In the genomic region with DNA sequence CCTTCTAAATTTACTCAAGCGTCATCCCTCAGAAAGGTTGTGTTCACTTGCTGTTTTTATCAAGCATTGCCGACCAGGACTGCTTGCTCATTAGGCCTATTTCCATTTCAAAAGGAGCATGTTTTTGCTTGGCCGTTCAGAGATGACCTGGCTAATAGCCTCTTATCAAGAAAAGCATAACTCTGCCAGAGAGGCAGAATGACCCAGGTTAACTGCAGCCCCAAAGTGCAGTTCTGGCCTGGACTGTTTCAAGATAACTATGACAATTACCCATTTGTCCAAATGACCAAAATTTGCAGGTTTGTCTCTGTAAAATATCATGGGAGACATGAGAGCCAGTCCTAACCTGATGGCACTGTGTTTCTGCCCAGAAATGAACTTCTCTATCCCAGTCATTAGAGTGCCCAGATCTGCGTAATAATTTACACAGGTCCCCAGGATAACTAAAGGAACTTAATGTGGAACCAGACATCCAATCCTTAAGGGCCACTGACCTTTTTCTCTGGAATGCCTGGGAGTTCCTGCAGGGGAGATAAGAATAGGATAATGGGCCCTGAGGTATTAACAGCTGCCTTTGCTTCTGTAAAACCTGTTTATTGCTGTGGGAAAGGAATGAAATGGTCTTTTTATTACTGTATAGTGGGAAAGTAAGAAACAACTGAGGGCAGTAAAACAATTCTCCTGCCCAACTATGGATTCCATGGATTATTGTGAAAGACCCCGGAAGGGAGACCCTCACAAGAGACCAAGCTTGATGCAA, we compare ENCODE assay signal across 16 mouse cellular contexts. TPM values are rescaled to one million over a fixed set of nuclear protein-coding genes. Genes with fewer than 3 reads are reported as not detected.
A peak's percentile ranks its signal among the peaks of the same experiment; 100 is the strongest.
DNase-seq lines count a peak whose midpoint lies in the region; ATAC-seq and TF ChIP-seq lines count a peak whose summit lies in the region.
"Had no signal": no experiment of that assay in that cellular context is flagged by ENCODE, and none has a peak within 500 bp of the region (broad histone marks: within the 10 kb centered on the region; RNA-seq: fewer than 3 reads in every experiment).

No protein-coding gene starts in this region.

- no peak overlapping the region for H3K4me2 ChIP-seq in heart, embryonic 11.5 days
- H3K4me2 ChIP-seq in intestine, postnatal 0 days (replicated peaks; ENCODE audit: low read depth): no peak overlapping the region
- no peak overlapping the region for H3K4me2 ChIP-seq in hindbrain, embryonic 16.5 days (ENCODE audit: low read length)

- ATAC-seq in heart, embryonic 11.5 days (replicated peaks; ENCODE audit: insufficient number of reproducible peaks, low FRiP score, low TSS enrichment): peak; percentile 48; the same call in 1 of the 2 replicates
- peak; percentile 70 for ATAC-seq in intestine, postnatal 0 days
- ATAC-seq in hindbrain, embryonic 16.5 days: no peak
- ATAC-seq: forebrain, embryonic 16.5 days had no signal

- DNase-seq in heart, adult 8-10 months (ENCODE audit: low spot score): no peak
- peak; percentile 50 for DNase-seq in MN1 (ENCODE audit: low spot score)
- DNase-seq in layer of hippocampus, adult 8-10 months (ENCODE audit: low spot score in 2 of 2): no peak
- DNase-seq: cerebellum, postnatal 10 days; layer of hippocampus, postnatal 36 days; right cerebral cortex, postnatal 4 days had no signal

- 11% methylated on average over 5 of the region's 5 CpGs for WGBS in heart, embryonic 11.5 days (ENCODE audit: insufficient replicate concordance)
- 15% methylated on average over 5 of the region's 5 CpGs for WGBS in intestine, postnatal 0 days
- WGBS in hindbrain, embryonic 16.5 days: 33% methylated on average over 5 of the region's 5 CpGs

- no peaks in the 10 kb centered on the region for H3K27me3 ChIP-seq in heart, embryonic 11.5 days (ENCODE audit: control insufficient read depth, insufficient read depth, low read length)
- H3K27me3 ChIP-seq in ES-Bruce4 (ENCODE audit: control insufficient read depth, insufficient read depth, low read length, poor library complexity, severe bottlenecking): no peaks in the 10 kb centered on the region
- H3K27me3 ChIP-seq in intestine, postnatal 0 days (replicated peaks; ENCODE audit: control insufficient read depth, insufficient read depth, low read length): no peaks in the 10 kb centered on the region
- H3K27me3 ChIP-seq in hindbrain, embryonic 16.5 days (replicated peaks; ENCODE audit: control insufficient read depth, insufficient read depth, low read length): no peaks in the 10 kb centered on the region

- H3K36me3 ChIP-seq in heart, embryonic 11.5 days (ENCODE audit: control insufficient read depth, insufficient read depth, low read length): no peaks in the 10 kb centered on the region
- no peaks in the 10 kb centered on the region for H3K36me3 ChIP-seq in ES-Bruce4 (ENCODE audit: control insufficient read depth, insufficient read depth, low read length, poor library complexity, severe bottlenecking)
- no peaks in the 10 kb centered on the region for H3K36me3 ChIP-seq in intestine, postnatal 0 days (ENCODE audit: control insufficient read depth, insufficient read depth)
- H3K36me3 ChIP-seq in hindbrain, embryonic 16.5 days (ENCODE audit: control insufficient read depth, insufficient read depth, low read length): no peaks in the 10 kb centered on the region

- H3K4me1 ChIP-seq in heart, embryonic 11.5 days (ENCODE audit: control insufficient read depth, insufficient read depth, low read length): peaks cover 21% of the 10 kb centered on the region
- H3K4me1 ChIP-seq in ES-Bruce4 (ENCODE audit: control insufficient read depth, insufficient read depth, low read length): no peaks in the 10 kb centered on the region
- 0 out of 2 replicates have a peak, but pooled peaks cover 2% of the 10 kb centered on the region for H3K4me1 ChIP-seq in intestine, postnatal 0 days (replicated peaks; ENCODE audit: control insufficient read depth, insufficient read depth, low read length)
- H3K4me1 ChIP-seq in hindbrain, embryonic 16.5 days (ENCODE audit: control insufficient read depth, insufficient read depth, low read depth, low read length): no peaks in the 10 kb centered on the region

- no peak overlapping the region for H3K4me3 ChIP-seq in heart, embryonic 11.5 days (ENCODE audit: low read depth, low read length)
- no peak overlapping the region for H3K4me3 ChIP-seq in ES-Bruce4 (ENCODE audit: low read depth, low read length)
- no peak overlapping the region for H3K4me3 ChIP-seq in intestine, postnatal 0 days (ENCODE audit: low read depth, low read length)
- no peak overlapping the region for H3K4me3 ChIP-seq in hindbrain, embryonic 16.5 days (ENCODE audit: low read length)

- TF ChIP-seq CTCF in ES-Bruce4 (IDR thresholded peaks at IDR 0.05; ENCODE audit: low read depth, low read length): no peak
- TF ChIP-seq CTCF in intestine, postnatal 0 days (IDR thresholded peaks at IDR 0.05; ENCODE audit: low read depth): no peak

- H3K27ac ChIP-seq in heart, embryonic 11.5 days (ENCODE audit: low read depth, low read length): peak overlapping the region; percentile 57; the same call in 1 of the 2 replicates
- H3K27ac ChIP-seq in ES-Bruce4 (ENCODE audit: insufficient read depth, low read length): peak overlapping the region; percentile 53
- H3K27ac ChIP-seq in intestine, postnatal 0 days (ENCODE audit: low read depth, low read length): no peak overlapping the region
- H3K27ac ChIP-seq in hindbrain, embryonic 16.5 days (ENCODE audit: low read depth, low read length): no peak overlapping the region

- no peak for TF ChIP-seq EP300 in ES-Bruce4 (IDR thresholded peaks at IDR 0.05; ENCODE audit: insufficient read depth, low read depth, low read length)

- H3K9ac ChIP-seq in heart, embryonic 11.5 days (ENCODE audit: low read depth, low read length): no peak overlapping the region
- peak overlapping the region; percentile 57 for H3K9ac ChIP-seq in ES-Bruce4 (ENCODE audit: low read depth, poor library complexity, severe bottlenecking)
- no peak overlapping the region for H3K9ac ChIP-seq in intestine, postnatal 0 days (ENCODE audit: low read depth, low read length)
- H3K9ac ChIP-seq in hindbrain, embryonic 16.5 days (ENCODE audit: low read depth, low read length): no peak overlapping the region

- TF ChIP-seq POLR2A in ES-Bruce4 (IDR thresholded peaks at IDR 0.05; ENCODE audit: insufficient read depth, low read length): no peak

- no peaks in the 10 kb centered on the region for H3K9me3 ChIP-seq in heart, embryonic 11.5 days (replicated peaks; ENCODE audit: control insufficient read depth, low read length)
- no peaks in the 10 kb centered on the region for H3K9me3 ChIP-seq in ES-Bruce4 (replicated peaks; ENCODE audit: control insufficient read depth, insufficient read depth, low read length, poor library complexity, severe bottlenecking)
- no peaks in the 10 kb centered on the region for H3K9me3 ChIP-seq in intestine, postnatal 0 days (ENCODE audit: control insufficient read depth)
- H3K9me3 ChIP-seq in hindbrain, embryonic 16.5 days (ENCODE audit: control insufficient read depth, low read length): no peaks in the 10 kb centered on the region

RNA-seq across cellular contexts. Expression of gene Gm10203, which starts 4.6 kb away (rescaled TPM):
- not detected in 2 replicates for polyA plus RNA-seq in heart, embryonic 11.5 days (2014; fragmentation: Nextera tagmentation; extraction: Ambion mirVana)
- not detected for total RNA-seq in heart, adult 8-10 months (2022)
- polyA plus RNA-seq in ES-Bruce4 (2011; ENCODE audit: insufficient read depth, insufficient read length, low read depth, missing spikeins): not detected in 2 replicates
- polyA plus RNA-seq in intestine, postnatal 0 days (2015; fragmentation: Nextera tagmentation; extraction: Ambion mirVana): not detected in 2 replicates
- polyA plus RNA-seq in hindbrain, embryonic 16.5 days (2015; fragmentation: Nextera tagmentation; extraction: Ambion mirVana): not detected in 2 replicates
- total RNA-seq in layer of hippocampus, adult 8-10 months (2022): not detected
- total RNA-seq: layer of hippocampus, postnatal 36 days; megakaryocyte, adult 5-6 weeks had no signal
- polyA plus RNA-seq: embryonic facial prominence, embryonic 14.5 days; forebrain, embryonic 16.5 days; heart, embryonic 16.5 days; intestine, embryonic 14.5 days; liver, embryonic 16.5 days had no signal

RNA-seq across cellular contexts. Expression of gene Etfbkmt, which starts 5.1 kb away (rescaled TPM):
- polyA plus RNA-seq in heart, embryonic 11.5 days (2014; fragmentation: Nextera tagmentation; extraction: Ambion mirVana): 13.8 and 17.9 TPM in 2 replicates
- total RNA-seq in heart, adult 8-10 months (2022): 10 to 100 TPM; 22.4 to 38.4 (median 26.6) TPM
- 24.5 and 25.8 TPM in 2 replicates for polyA plus RNA-seq in ES-Bruce4 (2011; ENCODE audit: insufficient read depth, insufficient read length, low read depth, missing spikeins)
- 8.3 and 11.6 TPM in 2 replicates for polyA plus RNA-seq in intestine, postnatal 0 days (2015; fragmentation: Nextera tagmentation; extraction: Ambion mirVana)
- polyA plus RNA-seq in hindbrain, embryonic 16.5 days (2015; fragmentation: Nextera tagmentation; extraction: Ambion mirVana): 7.6 and 8.0 TPM in 2 replicates
- 1 to 10 TPM; 3.3 to 6.3 (median 4.0) TPM for total RNA-seq in layer of hippocampus, adult 8-10 months (2022)

RNA-seq across cellular contexts. Expression of gene Dennd5b, which starts 33.1 kb away (rescaled TPM):
- 8.4 and 11.1 TPM in 2 replicates for polyA plus RNA-seq in heart, embryonic 11.5 days (2014; fragmentation: Nextera tagmentation; extraction: Ambion mirVana)
- 10 to 100 TPM; 14.9 to 20.7 (median 17.2) TPM for total RNA-seq in heart, adult 8-10 months (2022)
- polyA plus RNA-seq in ES-Bruce4 (2011; ENCODE audit: insufficient read depth, insufficient read length, low read depth, missing spikeins): 13.2 and 14.3 TPM in 2 replicates
- polyA plus RNA-seq in intestine, postnatal 0 days (2015; fragmentation: Nextera tagmentation; extraction: Ambion mirVana): 9.6 and 12.7 TPM in 2 replicates
- 10.9 and 11.0 TPM in 2 replicates for polyA plus RNA-seq in hindbrain, embryonic 16.5 days (2015; fragmentation: Nextera tagmentation; extraction: Ambion mirVana)
- total RNA-seq in layer of hippocampus, adult 8-10 months (2022): 10 to 100 TPM; 41.9 to 59.0 (median 47.0) TPM

RNA-seq across cellular contexts. Expression of gene Amn1, which starts 53.9 kb away (rescaled TPM):
- polyA plus RNA-seq in heart, embryonic 11.5 days (2014; fragmentation: Nextera tagmentation; extraction: Ambion mirVana): 24.8 and 28.0 TPM in 2 replicates
- total RNA-seq in heart, adult 8-10 months (2022): 10 to 100 TPM; 16.9 to 17.8 (median 17.6) TPM
- polyA plus RNA-seq in ES-Bruce4 (2011; ENCODE audit: insufficient read depth, insufficient read length, low read depth, missing spikeins): 26.2 and 30.4 TPM in 2 replicates
- 17.4 and 20.5 TPM in 2 replicates for polyA plus RNA-seq in intestine, postnatal 0 days (2015; fragmentation: Nextera tagmentation; extraction: Ambion mirVana)
- polyA plus RNA-seq in hindbrain, embryonic 16.5 days (2015; fragmentation: Nextera tagmentation; extraction: Ambion mirVana): 89.8 and 93.6 TPM in 2 replicates
- total RNA-seq in layer of hippocampus, adult 8-10 months (2022): 10 to 100 TPM; 27.3 to 39.2 (median 32.6) TPM

Comparison
In these comparisons a context has a peak if more than half of its experiments do, and no peak if none do; other contexts are left out.
1. H3K27ac ChIP-seq: peak in heart, embryonic 11.5 days (single experiment) and ES-Bruce4 (single experiment); none in intestine, postnatal 0 days (single experiment) and hindbrain, embryonic 16.5 days (single experiment).